Mouse (Mus musculus) limb, embryonic 14.5 days (tissue): ENCODE measurements around the gene C77080. TPM values are rescaled to one million over a fixed set of nuclear protein-coding genes. Genes with fewer than 3 reads are reported as not detected.
A peak's percentile ranks its signal among the peaks of the same experiment; 100 is the strongest.

Source experiments
- ATAC-seq: fragments of 200-750 bp; cut with Nextera tagmentation; 2 replicates; pipeline ENCODE4 v1.8.0; 2017; ENCODE audit warnings: low read depth, moderate number of reproducible peaks, moderate TSS enrichment; ENCODE audit not compliant: low FRiP score
- DNase-seq: peaks from one replicate; pipeline ENCODE4 v3.0.0-alpha.2; 2015; ENCODE audit warnings: low spot score
- H3K27ac ChIP-seq: fragments of 300-500 bp; sonication (generic); replicated peaks from 2 replicates; pipeline ENCODE4 v1.5.1; 2014; ENCODE audit warnings: low read depth, mild to moderate bottlenecking, low read length, moderate library complexity, mixed read lengths
- H3K27me3 ChIP-seq: fragments of 300-500 bp; sonication (generic); 2 replicates; pipeline ENCODE4 v1.6.1; 2014; ENCODE audit warnings: low read length, mixed read lengths; ENCODE audit not compliant: control insufficient read depth, insufficient read depth
- H3K36me3 ChIP-seq: fragments of 300-500 bp; sonication (generic); 2 replicates; pipeline ENCODE4 v1.6.1; 2014; ENCODE audit warnings: mild to moderate bottlenecking, low read length, moderate library complexity, mixed read lengths; ENCODE audit not compliant: control insufficient read depth, insufficient read depth
- H3K4me1 ChIP-seq: fragments of 300-500 bp; sonication (generic); 2 replicates; pipeline ENCODE4 v1.6.1; 2014; ENCODE audit warnings: antibody characterized with exemption, low read length, mixed read lengths; ENCODE audit not compliant: control insufficient read depth, insufficient read depth
- H3K4me2 ChIP-seq: fragments of 300-500 bp; sonication (generic); replicated peaks from 2 replicates; pipeline ENCODE4 v1.6.1; 2014; ENCODE audit warnings: low read depth, mild to moderate bottlenecking, low read length, moderate library complexity; ENCODE audit not compliant: severe bottlenecking
- H3K4me3 ChIP-seq: fragments of 300-500 bp; sonication (generic); replicated peaks from 2 replicates; pipeline ENCODE4 v1.5.1; 2014; ENCODE audit warnings: low read length
- H3K9ac ChIP-seq: fragments of 300-500 bp; sonication (generic); 2 replicates; pipeline ENCODE4 v1.6.1; 2014; ENCODE audit warnings: mild to moderate bottlenecking, low read depth, low read length, moderate library complexity; ENCODE audit not compliant: severe bottlenecking
- H3K9me3 ChIP-seq: fragments of 300-500 bp; sonication (generic); 2 replicates; pipeline ENCODE4 v1.6.1; 2016; ENCODE audit warnings: low read length; ENCODE audit not compliant: control insufficient read depth
- POLR2A ChIP-seq: fragments of 200-500 bp; IDR thresholded peaks from 2 replicates; pipeline ENCODE4 v1.8.0; 2012; ENCODE audit warnings: inconsistent platforms, mild to moderate bottlenecking, moderate library complexity, borderline replicate concordance; ENCODE audit not compliant: insufficient read depth, insufficient read length; ENCODE audit errors: extremely low read depth
- WGBS: fragments of 180-500 bp; shearing (Covaris S2); extraction: QIAGEN DNeasy Blood & Tissue Kit; methylation state at CpG from one replicate; pipeline ENCODE4 v1.1.7; 2014; 5-methylcytosine and 5-hydroxymethylcytosine counted together
- polyA plus RNA-seq, 2 experiments: library from polyadenylated mRNA; depleted of rRNA in 1 of 2; stranded (reverse) in 1 of 2; unstranded in 1 of 2; fragments of >200 nt; fragmentation: Nextera tagmentation in 1 of 2; extraction: Ambion mirVana in 1 of 2; gene quantifications; 2 replicates each; pipeline versions ENCODE4 v1.2.1 to v1.2.3; 2012 to 2014

The C77080 gene
- polyA plus RNA-seq, 2 experiments: 7.6 to 17.1 TPM

- Histone ChIP-seq H3K9ac (no peak overlapping the region), H3K36me3 (no peaks in the 10 kb centered on the region), H3K27me3 (peaks cover 13% of the 10 kb centered on the region; the same call in 1 of the 2 replicates), H3K4me3 (no peak overlapping the region), H3K27ac (no peak overlapping the region), H3K9me3 (no peaks in the 10 kb centered on the region), H3K4me2 (no peak overlapping the region), H3K4me1 (peaks cover 19% of the 10 kb centered on the region)
- ATAC-seq: no peak
- WGBS: 80% methylated on average over 2 of the region's 2 CpGs
- DNase-seq: no peak
- no peak for TF ChIP-seq POLR2A
Observed at GRCm38 (mm10) chr4:129252492-129252891, 8.7 kb downstream of the C77080 start.

- Histone ChIP-seq H3K27ac (no peak overlapping the region), H3K36me3 (no peaks in the 10 kb centered on the region), H3K4me1 (peaks cover 19% of the 10 kb centered on the region), H3K9ac (no peak overlapping the region), H3K27me3 (peaks cover 13% of the 10 kb centered on the region; the same call in 1 of the 2 replicates), H3K9me3 (no peaks in the 10 kb centered on the region), H3K4me2 (peak overlapping the region; percentile 22), H3K4me3 (no peak overlapping the region)
- ATAC-seq: 0 out of 2 replicates have a peak, but pooled peaks have one; percentile 18
- no peak for DNase-seq
- no peak for TF ChIP-seq POLR2A
- 3% methylated on average over 15 of the region's 15 CpGs for WGBS
Observed at GRCm38 (mm10) chr4:129251482-129252125, 9.6 kb downstream of the C77080 start.

GRCm38 (mm10) chr4:129250759-129251481 lies 10.3 kb downstream of the C77080 start:
- ATAC-seq (no peak), DNase-seq (no peak)
- Histone ChIP-seq H3K27me3 (peaks cover 13% of the 10 kb centered on the region; the same call in 1 of the 2 replicates), H3K9ac (peak overlapping the region; percentile 25; the same call in 1 of the 2 replicates), H3K9me3 (no peaks in the 10 kb centered on the region), H3K4me2 (peak overlapping the region; percentile 22; the same call in 1 of the 2 replicates), H3K4me3 (no peak overlapping the region), H3K27ac (no peak overlapping the region), H3K4me1 (peaks cover 15% of the 10 kb centered on the region), H3K36me3 (no peaks in the 10 kb centered on the region)
- TF ChIP-seq POLR2A: no peak
- 21% methylated on average over 15 of the region's 15 CpGs for WGBS

GRCm38 (mm10) chr4:129249288-129249687 lies 11.9 kb downstream of the C77080 start:
- Histone ChIP-seq H3K4me3 (no peak overlapping the region), H3K9ac (no peak overlapping the region), H3K36me3 (no peaks in the 10 kb centered on the region), H3K27ac (no peak overlapping the region), H3K4me1 (peaks cover 15% of the 10 kb centered on the region), H3K9me3 (no peaks in the 10 kb centered on the region), H3K27me3 (peaks cover 13% of the 10 kb centered on the region; the same call in 1 of the 2 replicates), H3K4me2 (no peak overlapping the region)
- ATAC-seq (no peak), DNase-seq (no peak)
- 31% methylated on average over 7 of the region's 7 CpGs for WGBS
- no peak for TF ChIP-seq POLR2A

- peak overlapping the region; percentile 67 for H3K9ac ChIP-seq
- H3K9me3 ChIP-seq: no peaks in the 10 kb centered on the region
- ATAC-seq (no peak), DNase-seq (no peak)
- H3K4me1 ChIP-seq: peaks cover 15% of the 10 kb centered on the region
- peak overlapping the region; percentile 96 for H3K4me2 ChIP-seq
- no peaks in the 10 kb centered on the region for H3K36me3 ChIP-seq
- H3K4me3 ChIP-seq: peak overlapping the region; percentile 52
- TF ChIP-seq POLR2A: no peak
- no peak overlapping the region for H3K27ac ChIP-seq
- H3K27me3 ChIP-seq: peaks cover 13% of the 10 kb centered on the region; the same call in 1 of the 2 replicates
- 2% methylated on average over 28 of the region's 74 CpGs for WGBS
Observed at GRCm38 (mm10) chr4:129248243-129248767, 12.9 kb downstream of the C77080 start.
